Mouse (Mus musculus): ENCODE data around the gene Prmt9. TPM values are rescaled to one million over a fixed set of nuclear protein-coding genes. Genes with fewer than 3 reads are reported as not detected.
A peak's percentile ranks its signal among the peaks of the same experiment; 100 is the strongest.

Prmt9 gene
- polyA plus RNA-seq, 1 experiment from 2014 or later = 22.0 TPM

DNA sequence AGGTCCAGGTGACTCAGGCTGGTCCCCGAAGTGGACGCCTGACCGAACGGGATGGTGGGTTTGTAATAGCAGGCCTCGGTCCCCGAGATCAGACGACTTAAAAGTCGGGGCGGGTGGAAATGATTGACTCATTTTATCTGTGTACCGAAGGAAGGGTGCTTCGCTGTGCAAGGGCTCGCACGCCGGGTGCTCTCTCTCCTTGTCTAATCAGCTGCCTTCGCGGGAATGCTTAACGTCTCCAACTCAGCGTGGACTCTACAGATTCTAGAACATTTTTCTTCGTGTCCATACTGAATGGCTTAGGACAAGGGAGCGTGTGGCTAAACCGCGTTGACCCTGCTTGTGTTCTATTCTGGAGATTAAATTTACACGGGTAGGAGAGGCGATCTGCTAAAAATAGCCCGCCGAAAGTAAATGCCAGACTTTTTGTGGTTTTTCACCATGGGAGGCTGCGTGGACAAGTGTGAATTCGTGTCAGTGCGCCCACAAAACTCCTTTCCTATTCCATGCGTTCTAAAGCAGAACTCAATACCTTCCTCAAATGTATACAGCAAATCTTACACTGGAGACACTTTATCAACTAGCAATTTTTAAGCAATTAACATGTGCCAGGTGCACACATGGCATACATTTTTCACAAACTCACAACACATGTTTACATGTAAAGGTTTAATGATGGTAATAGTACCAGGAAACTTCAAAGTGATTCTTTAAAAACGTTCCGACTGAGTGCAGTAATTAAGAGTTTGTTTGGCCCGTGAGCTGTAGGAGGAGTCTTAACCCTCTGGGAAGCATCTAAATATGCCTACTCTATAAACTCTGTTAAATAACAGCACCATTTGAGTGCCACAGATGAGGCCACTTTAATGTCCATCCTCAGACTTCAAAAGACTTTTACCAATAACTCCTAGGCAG lies 30.7 kb upstream of the Prmt9 start:
- peak; percentile 23 for DNase-seq
- H3K36me3 ChIP-seq (ENCODE audit: insufficient read depth) = no peaks in the 10 kb centered on the region
- peak; percentile 51 for ATAC-seq (ENCODE audit: insufficient read depth)
- peaks cover 5% of the 10 kb centered on the region; the same call in 1 of the 2 replicates for H3K4me1 ChIP-seq (ENCODE audit: insufficient read depth)
- peak overlapping the region; percentile 83 for H3K9ac ChIP-seq
- WGBS = 5% methylated on average over 33 of the region's 33 CpGs
- no peaks in the 10 kb centered on the region for H3K9me3 ChIP-seq (ENCODE audit: low read depth, low read length)
- H3K4me2 ChIP-seq = peak overlapping the region; percentile 75
- H3K4me3 ChIP-seq (ENCODE audit: low read depth, low read length) = peak overlapping the region; percentile 76
- peak overlapping the region; percentile 63; the same call in 1 of the 2 replicates for H3K27ac ChIP-seq (ENCODE audit: low read depth)
- no peak for TF ChIP-seq CTCF (IDR thresholded peaks at IDR 0.05; ENCODE audit: low read depth)
- H3K27me3 ChIP-seq (ENCODE audit: insufficient read depth, low read length) = no peaks in the 10 kb centered on the region

DNA sequence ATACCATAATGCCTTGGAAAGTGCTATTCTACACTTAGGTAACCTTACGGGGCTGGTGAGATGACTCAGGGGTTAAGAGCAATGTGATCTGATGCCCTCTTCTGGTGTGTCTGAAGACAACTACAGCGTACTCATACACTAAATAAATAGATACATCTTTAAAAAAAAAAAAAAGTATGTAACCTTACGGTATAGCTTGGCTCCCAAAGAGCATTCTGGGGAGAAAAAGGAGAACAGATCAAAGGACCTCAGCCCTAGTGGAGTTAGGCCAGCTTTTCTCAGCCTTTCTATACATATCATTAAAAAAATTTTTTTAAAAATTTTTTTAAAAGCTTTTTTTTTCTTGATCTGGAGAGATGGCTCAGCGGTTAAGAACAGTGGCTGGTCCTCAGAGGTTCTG lies 28.6 kb upstream of the Prmt9 start:
- H3K36me3 ChIP-seq (ENCODE audit: insufficient read depth) = no peaks in the 10 kb centered on the region
- no peak overlapping the region for H3K4me2 ChIP-seq
- WGBS = 87% methylated on average over 4 of the region's 4 CpGs
- H3K4me3 ChIP-seq (ENCODE audit: low read depth, low read length) = no peak overlapping the region
- DNase-seq = no peak
- no peaks in the 10 kb centered on the region for H3K9me3 ChIP-seq (ENCODE audit: low read depth, low read length)
- H3K27me3 ChIP-seq (ENCODE audit: insufficient read depth, low read length) = no peaks in the 10 kb centered on the region
- no peak for TF ChIP-seq CTCF (IDR thresholded peaks at IDR 0.05; ENCODE audit: low read depth)
- peaks cover 10% of the 10 kb centered on the region; the same call in 1 of the 2 replicates for H3K4me1 ChIP-seq (ENCODE audit: insufficient read depth)
- no peak overlapping the region for H3K9ac ChIP-seq
- no peak overlapping the region for H3K27ac ChIP-seq (ENCODE audit: low read depth)
- no peak for ATAC-seq (ENCODE audit: insufficient read depth)

DNA sequence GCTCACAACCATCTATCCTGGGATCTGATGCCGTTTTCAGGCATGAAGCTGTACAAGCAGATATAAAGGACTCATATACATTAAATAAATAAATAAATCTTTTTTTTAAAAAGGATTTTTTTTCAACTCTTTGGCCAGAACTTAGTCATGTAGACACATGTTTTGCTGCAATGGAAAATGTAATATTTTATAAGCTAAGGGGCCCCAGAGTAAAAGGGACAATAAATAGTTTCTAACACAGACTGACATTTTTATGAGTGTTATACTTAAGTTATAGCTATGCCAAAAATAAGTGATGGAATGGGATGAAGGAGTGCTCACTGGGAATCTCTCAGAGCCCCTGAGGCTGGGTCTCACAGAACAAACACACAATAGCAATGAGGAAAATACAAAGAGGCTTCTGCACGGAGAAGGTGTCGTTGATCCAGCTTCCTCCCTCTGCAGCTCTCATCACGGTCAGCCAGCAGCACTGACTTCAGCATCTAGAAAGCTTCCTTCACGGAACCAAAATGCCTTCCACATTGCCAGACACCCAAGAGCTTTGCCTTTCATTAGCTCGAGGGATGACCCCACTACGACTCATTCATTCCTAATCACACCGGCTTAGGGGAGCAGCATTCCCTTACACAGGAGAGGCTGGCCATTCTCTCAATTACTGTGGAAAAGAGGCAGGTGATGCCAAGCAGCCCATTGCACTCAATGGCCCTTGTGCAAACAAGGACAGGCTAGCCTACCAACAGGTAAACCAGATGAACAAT lies 28.0 kb upstream of the Prmt9 start:
- 76% methylated on average over 8 of the region's 8 CpGs for WGBS
- no peak for TF ChIP-seq CTCF (IDR thresholded peaks at IDR 0.05; ENCODE audit: low read depth)
- Histone ChIP-seq H3K36me3 (ENCODE audit: insufficient read depth) (no peaks in the 10 kb centered on the region), H3K9me3 (ENCODE audit: low read depth, low read length) (no peaks in the 10 kb centered on the region), H3K4me1 (ENCODE audit: insufficient read depth) (peaks cover 10% of the 10 kb centered on the region; the same call in 1 of the 2 replicates), H3K9ac (no peak overlapping the region), H3K27me3 (ENCODE audit: insufficient read depth, low read length) (no peaks in the 10 kb centered on the region), H3K27ac (ENCODE audit: low read depth) (no peak overlapping the region), H3K4me2 (no peak overlapping the region), H3K4me3 (ENCODE audit: low read depth, low read length) (no peak overlapping the region)
- ATAC-seq (ENCODE audit: insufficient read depth) (no peak), DNase-seq (no peak)

DNA sequence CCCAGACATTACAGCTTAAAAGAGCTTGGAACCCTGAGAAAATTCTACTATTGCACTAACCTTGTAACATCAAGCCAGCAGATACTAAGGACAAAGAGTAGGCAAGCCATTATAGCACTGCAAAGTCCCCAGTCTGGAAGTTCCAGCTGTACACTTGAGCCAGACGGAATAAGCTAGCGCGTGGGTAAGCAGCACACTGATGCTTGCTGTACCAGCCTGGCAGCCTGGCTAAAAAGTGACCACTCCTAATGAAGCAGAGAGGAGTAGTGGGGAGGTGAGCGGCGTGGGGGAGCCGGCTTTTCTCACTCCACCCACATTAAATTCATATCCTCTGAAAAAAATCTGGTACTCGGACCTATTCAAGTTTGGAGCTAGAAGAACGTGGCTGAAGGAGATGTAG lies 26.2 kb upstream of the Prmt9 start:
- Histone ChIP-seq H3K27me3 (ENCODE audit: insufficient read depth, low read length) (no peaks in the 10 kb centered on the region), H3K4me2 (no peak overlapping the region), H3K27ac (ENCODE audit: low read depth) (no peak overlapping the region), H3K9me3 (ENCODE audit: low read depth, low read length) (no peaks in the 10 kb centered on the region), H3K4me3 (ENCODE audit: low read depth, low read length) (no peak overlapping the region), H3K36me3 (ENCODE audit: insufficient read depth) (no peaks in the 10 kb centered on the region), H3K4me1 (ENCODE audit: insufficient read depth) (peaks cover 10% of the 10 kb centered on the region; the same call in 1 of the 2 replicates), H3K9ac (no peak overlapping the region)
- 75% methylated on average over 8 of the region's 8 CpGs for WGBS
- no peak for TF ChIP-seq CTCF (IDR thresholded peaks at IDR 0.05; ENCODE audit: low read depth)
- ATAC-seq (ENCODE audit: insufficient read depth) (no peak), DNase-seq (no peak)

DNA sequence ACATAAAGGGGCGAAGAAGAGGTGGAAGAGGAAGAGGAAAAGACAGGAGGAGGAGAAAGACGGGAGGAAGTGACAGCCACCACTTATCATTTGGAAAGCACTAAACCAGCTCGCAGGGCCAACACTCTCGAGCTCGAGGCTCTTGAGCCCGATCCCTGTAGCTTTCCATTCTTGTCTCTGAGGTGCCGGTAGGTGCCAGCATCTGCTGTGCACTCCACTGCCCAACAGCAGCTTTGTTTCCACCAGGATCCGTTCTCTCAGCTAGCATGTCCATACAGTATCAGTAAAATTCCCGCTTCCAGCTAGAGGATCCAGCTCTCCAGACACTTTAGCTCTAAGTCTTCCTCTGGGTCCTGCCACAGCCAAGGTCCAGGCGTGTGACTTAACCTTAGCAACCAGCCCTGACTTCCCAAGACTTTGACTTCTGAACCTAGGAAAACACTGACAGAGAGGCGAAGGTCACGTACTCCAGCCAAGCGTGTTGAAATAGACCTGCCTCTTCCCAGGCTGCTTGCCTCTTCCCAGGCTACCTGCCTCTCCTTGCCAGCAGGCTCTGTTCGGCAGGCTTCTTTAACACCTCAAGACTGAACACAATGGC lies 25.1 kb upstream of the Prmt9 start:
- H3K9me3 ChIP-seq (ENCODE audit: low read depth, low read length) = no peaks in the 10 kb centered on the region
- no peak overlapping the region for H3K9ac ChIP-seq
- no peak overlapping the region for H3K27ac ChIP-seq (ENCODE audit: low read depth)
- DNase-seq (no peak), ATAC-seq (ENCODE audit: insufficient read depth) (no peak)
- H3K4me1 ChIP-seq (ENCODE audit: insufficient read depth) = peaks cover 6% of the 10 kb centered on the region; the same call in 1 of the 2 replicates
- 46% methylated on average over 14 of the region's 14 CpGs for WGBS
- H3K4me2 ChIP-seq = no peak overlapping the region
- no peaks in the 10 kb centered on the region for H3K36me3 ChIP-seq (ENCODE audit: insufficient read depth)
- TF ChIP-seq CTCF (IDR thresholded peaks at IDR 0.05; ENCODE audit: low read depth) = no peak
- no peak overlapping the region for H3K4me3 ChIP-seq (ENCODE audit: low read depth, low read length)
- H3K27me3 ChIP-seq (ENCODE audit: insufficient read depth, low read length) = no peaks in the 10 kb centered on the region

DNA sequence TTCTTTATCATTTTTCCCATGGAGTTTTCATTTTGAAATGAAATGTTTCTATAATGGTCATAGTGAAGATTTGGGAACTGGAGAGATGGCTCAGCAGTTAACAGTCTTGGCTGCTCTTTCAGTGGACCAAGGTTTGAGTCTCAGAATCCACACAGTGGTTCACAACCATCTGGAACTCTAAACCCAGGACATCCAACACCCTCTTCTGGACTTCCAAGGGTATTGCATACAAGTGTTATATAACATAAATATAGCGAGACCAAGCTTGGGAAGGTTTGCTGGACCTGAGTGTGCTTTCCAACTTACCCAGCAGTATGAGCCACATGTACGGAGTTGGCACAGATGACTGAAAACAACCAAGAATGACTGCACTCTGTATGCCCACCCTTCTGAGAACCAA lies 24.3 kb upstream of the Prmt9 start:
- Histone ChIP-seq H3K9me3 (ENCODE audit: low read depth, low read length) (no peaks in the 10 kb centered on the region), H3K36me3 (ENCODE audit: insufficient read depth) (no peaks in the 10 kb centered on the region), H3K4me1 (ENCODE audit: insufficient read depth) (peaks cover 5% of the 10 kb centered on the region; the same call in 1 of the 2 replicates), H3K27ac (ENCODE audit: low read depth) (no peak overlapping the region), H3K9ac (no peak overlapping the region), H3K4me2 (no peak overlapping the region), H3K27me3 (ENCODE audit: insufficient read depth, low read length) (no peaks in the 10 kb centered on the region), H3K4me3 (ENCODE audit: low read depth, low read length) (no peak overlapping the region)
- DNase-seq = no peak
- no peak for ATAC-seq (ENCODE audit: insufficient read depth)
- WGBS = 91% methylated on average over 2 of the region's 2 CpGs
- TF ChIP-seq CTCF (IDR thresholded peaks at IDR 0.05; ENCODE audit: low read depth) = no peak

All from lung, embryonic 14.5 days (tissue).